Mouse (Mus musculus): ENCODE results near the gene Pacs1.

DNA sequence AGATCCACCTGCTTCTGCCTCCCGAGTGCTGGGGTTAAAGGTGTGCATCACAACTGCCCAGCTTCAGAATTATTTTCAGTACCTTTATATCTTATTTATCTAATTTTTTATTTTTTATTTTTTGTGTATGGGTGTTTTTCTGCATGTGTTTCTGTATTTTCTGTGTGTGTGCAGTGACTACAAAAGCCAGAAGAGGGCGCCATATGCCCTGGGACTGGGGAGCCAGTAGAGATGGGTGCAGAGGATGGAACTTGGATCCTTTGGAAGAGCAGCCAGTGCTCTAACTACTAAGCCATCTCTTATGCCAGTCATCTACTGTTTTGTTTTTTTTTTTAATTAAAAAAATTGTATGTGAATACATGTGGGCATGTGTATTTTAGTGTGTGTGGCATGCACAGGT lies 108.5 kb downstream of the Pacs1 start:
- TF ChIP-seq CTCF (IDR thresholded peaks at IDR 0.05; ENCODE audit: low read depth) (peak; percentile 70), EP300 (IDR thresholded peaks at IDR 0.05; ENCODE audit: low read depth) (no peak)

All from liver, embryonic 14.5 days (tissue).